Mouse (Mus musculus): ENCODE measurements at regions not wholly inside any gene's neighbourhood (a gene's known extent, or its start where the extent isn't known, plus 50 kb on each side); places are given as distances from the start of the nearest gene placed in this dataset.

DNA sequence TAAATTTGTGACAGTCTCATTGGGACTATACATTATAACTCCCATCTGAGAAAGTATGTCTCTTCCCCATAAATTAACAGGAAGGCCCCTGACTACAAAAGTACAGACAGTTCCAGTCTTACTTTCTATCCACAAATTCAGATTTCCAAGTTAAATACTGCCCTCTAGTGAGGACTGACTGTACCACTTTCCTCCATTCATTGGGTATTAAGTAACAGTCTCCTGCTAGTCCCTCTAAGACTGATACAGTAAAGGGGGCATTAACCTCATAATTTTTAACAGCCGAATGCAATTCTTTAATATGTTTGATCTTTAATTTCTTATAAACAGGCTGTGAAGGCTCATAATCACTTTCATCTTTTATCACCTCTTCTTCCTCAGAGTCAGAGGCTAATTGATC is 131.0 kb upstream of the Adcyap1 start:
- peak; percentile 66 for DNase-seq (ENCODE audit: low read depth)

DNA sequence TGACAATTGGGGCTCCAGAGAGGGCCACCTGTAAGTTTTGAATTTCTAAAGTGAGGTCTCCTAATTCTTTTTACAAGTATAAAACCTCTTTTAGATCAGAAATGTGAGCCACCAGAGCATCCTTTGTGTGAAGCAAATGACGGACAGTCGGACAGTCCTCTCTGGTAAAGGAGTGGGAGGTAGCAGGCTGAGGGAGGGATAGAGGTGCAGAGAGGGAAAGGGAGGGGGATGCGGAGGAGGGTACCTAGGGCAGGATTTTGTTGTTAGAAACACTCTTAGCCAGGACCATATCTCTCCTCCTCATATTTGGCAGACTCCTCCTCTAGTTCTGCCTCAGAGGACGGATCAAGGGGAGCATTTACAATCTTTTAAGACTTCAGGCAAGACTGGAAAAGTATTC is 130.3 kb upstream of the Adcyap1 start:
- DNase-seq (ENCODE audit: low read depth): no peak

DNA sequence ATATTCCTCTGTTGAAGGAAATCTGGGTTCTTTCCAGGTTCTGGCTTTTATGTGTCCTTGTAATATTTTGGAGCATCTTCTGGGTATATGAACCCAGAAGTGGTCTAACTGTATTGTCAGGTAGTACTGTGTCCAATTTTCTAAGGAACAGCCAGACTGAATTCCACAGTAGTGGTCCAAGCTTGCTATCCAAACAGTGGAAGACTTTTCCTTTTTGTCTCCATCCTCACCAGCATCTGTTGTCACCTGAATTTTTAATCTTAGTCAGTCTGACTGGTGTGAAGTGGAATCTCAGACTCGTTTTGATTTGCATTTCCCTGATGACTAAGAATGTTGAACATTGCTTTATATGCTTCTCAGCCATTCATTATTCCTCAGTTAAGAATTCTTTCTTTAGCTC is 114.8 kb upstream of the Adcyap1 start:
- DNase-seq (ENCODE audit: low read depth): no peak

DNA sequence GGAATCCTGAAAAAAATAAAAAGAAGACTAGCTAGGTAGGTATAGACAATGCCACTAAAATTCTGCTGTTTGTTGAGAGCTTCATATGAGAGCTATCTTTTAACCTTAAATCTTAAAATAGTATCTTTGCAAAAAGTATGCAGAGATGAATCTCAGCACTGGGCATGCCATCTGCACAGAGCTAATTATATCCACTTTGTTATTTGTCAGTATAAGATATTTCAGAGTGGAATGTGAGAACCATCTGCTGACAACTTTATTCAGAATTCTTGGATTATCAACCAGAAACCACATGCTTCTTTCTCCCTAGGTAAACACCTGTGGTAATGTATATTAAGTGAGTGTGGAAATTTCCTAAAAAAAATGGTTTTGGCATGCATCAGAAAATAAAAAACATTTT is 94.3 kb upstream of the Adcyap1 start:
- DNase-seq (ENCODE audit: low read depth): no peak

DNA sequence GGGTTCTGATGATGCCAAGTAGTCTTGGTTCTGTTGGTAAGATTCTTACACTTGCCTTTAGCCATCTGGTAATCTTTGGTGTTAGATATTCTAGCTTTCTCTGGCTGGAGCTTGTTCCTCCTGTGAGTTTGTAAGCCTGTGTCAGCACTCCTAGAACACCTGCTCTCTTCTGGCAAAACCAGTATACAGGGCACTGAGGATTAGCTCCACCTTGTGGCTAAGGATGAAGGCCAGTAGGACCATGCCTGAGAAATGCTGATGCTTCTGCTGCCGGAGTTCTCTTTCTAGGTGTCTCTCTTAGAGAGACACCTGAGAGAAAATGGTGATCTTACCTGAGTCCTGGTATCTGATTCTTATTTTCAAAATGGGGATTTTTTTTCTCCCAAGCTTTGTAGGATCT is 58.8 kb upstream of the Adcyap1 start:
- DNase-seq (ENCODE audit: low read depth): peak; percentile 5

DNA sequence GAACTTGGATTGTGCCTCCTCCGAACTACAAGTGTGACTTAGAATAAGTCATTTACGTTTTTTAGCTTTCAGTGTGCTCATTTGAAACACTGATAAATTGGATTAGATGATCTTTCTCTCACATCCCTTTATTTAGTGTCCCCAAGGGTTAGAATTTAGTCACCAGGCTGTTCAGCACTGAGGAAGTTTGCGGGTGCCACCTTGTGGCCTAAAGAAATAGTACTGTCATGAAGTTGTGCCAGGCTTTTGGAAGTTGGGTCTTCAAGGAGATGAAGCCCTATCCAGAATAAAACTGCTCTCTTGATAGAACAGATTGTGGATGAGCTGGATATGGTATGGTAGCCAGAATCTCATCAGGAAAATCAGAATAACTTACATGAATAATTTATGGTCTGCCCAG is 57.7 kb upstream of the Adcyap1 start:
- DNase-seq (ENCODE audit: low read depth): peak; percentile 41

Data from 416B (cell line).